Mouse (Mus musculus): Measurements from ENCODE around the gene Ccdc69.

DNA sequence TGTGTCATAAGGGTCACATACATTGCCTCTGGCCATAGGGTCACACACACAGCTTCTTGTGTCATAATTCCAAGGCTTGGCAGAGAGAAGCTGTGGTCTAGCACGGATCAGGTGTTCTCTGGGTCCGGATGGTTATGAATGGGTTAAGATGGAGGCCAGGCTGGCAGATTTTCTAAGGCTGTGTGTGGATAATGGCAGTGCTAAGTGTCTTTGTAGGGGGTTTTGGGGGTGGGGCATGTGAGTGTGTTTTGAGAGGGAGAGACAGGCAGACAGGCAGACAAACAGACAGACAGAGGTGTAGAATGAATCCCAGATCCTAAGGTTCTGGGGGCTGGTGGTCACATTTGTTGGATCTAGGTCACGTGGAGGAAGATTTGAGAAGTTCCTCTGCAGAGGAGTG is 24.1 kb upstream of the Ccdc69 start:
- TF ChIP-seq CTCF (IDR thresholded peaks at IDR 0.05 in 2 of 3, conservative IDR thresholded peaks at IDR 0.05 in 1 of 3; ENCODE audit: control insufficient read depth in 1 of 3, insufficient read depth in 1 of 3, low read depth in 2 of 3, low read length in 3 of 3, poor library complexity in 1 of 3, severe bottlenecking in 1 of 3) (no peak), USF2 (IDR thresholded peaks at IDR 0.05; ENCODE audit: borderline replicate concordance in 1 of 2, insufficient read depth in 1 of 2, low read depth in 1 of 2, low read length in 2 of 2) (no peak), POLR2A (IDR thresholded peaks at IDR 0.05; ENCODE audit: control insufficient read depth in 1 of 2, insufficient read depth in 1 of 2, low read depth in 1 of 2, low read length in 2 of 2, poor library complexity in 1 of 2) (no peak), ZC3H11A (IDR thresholded peaks at IDR 0.05; ENCODE audit: low read depth, low read length) (no peak), POLR2AphosphoS2 (IDR thresholded peaks at IDR 0.05; ENCODE audit: low read length) (no peak), CHD2 (IDR thresholded peaks at IDR 0.05; ENCODE audit: low read length) (no peak), SMC3 (IDR thresholded peaks at IDR 0.05; ENCODE audit: low read depth, low read length) (no peak), UBTF (IDR thresholded peaks at IDR 0.05; ENCODE audit: borderline replicate concordance, insufficient read depth, low read depth, low read length) (no peak), GATA1 (IDR thresholded peaks at IDR 0.05; ENCODE audit: low read depth, low read length) (no peak), NRF1 (IDR thresholded peaks at IDR 0.05; ENCODE audit: insufficient read depth, low read depth, low read length, poor library complexity, severe bottlenecking) (no peak)

All from MEL (cell line).